Comparison of ENCODE assay signal across 10 mouse cellular contexts in the genomic region with DNA sequence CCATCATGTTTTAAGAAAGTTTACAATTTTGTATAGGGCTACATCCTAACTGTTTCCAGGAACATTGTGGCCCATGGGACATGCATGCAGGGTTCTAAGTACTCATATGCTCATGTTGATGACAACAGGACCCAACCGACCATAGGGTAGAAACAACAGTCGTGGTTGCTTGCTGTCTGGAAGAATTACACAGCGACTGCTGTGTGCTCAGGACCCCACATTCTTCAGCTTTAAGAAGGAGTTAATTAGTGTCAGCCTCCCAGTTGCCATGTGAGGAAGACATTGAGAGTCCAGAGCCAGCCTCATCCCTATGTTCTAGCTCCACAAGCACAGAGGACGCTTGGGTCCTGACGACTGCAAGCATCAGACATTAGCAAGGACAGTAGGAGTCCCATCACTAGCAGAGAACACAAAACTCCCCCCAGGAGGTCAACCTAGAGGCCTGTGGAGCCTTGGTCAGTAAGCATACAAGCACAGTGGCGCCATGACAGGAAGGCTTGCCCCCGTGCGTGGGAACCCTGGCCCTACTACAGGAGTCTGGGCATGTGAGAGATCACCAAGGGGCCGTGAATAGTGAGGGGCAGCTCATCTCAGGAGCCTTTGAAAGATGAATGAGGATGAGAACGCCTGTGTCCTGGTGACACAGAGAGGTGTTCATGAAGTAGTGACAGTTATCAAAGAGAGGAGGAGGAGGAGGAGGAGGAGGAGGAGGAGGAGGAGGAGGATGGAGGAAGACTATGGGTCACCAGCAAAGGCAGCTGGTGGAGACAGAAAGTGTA. TPM values are rescaled to one million over a fixed set of nuclear protein-coding genes. Genes with fewer than 3 reads are reported as not detected.
A peak's percentile ranks its signal among the peaks of the same experiment; 100 is the strongest.
DNase-seq lines count a peak whose midpoint lies in the region; ATAC-seq and TF ChIP-seq lines count a peak whose summit lies in the region.
"Not testable (repeated sequence)": the region's sequence is repeated elsewhere in the genome, so short reads cannot be mapped to it uniquely, and the experiment has no call there.
"Had no signal": no experiment of that assay in that cellular context is flagged by ENCODE, and none has a peak within 500 bp of the region (broad histone marks: within the 10 kb centered on the region; RNA-seq: fewer than 3 reads in every experiment).

No protein-coding gene starts in this region.

- DNase-seq in cerebellum, adult 18-20 months: peak; percentile 33 to 46
- not testable (repeated sequence) for DNase-seq in embryonic facial prominence, embryonic 14.5 days (ENCODE audit: low spot score); hindbrain, embryonic 14.5 days (ENCODE audit: low spot score); kidney, postnatal 0 days (ENCODE audit: low spot score); stomach, postnatal 0 days (ENCODE audit: low spot score)
- peak; percentile 93 for DNase-seq in heart, adult 11 months

- H3K9ac ChIP-seq in embryonic facial prominence, embryonic 14.5 days (ENCODE audit: low read depth, low read length): peak overlapping the region; percentile 62
- peak overlapping the region; percentile 57 for H3K9ac ChIP-seq in hindbrain, embryonic 14.5 days
- H3K9ac ChIP-seq in kidney, postnatal 0 days (ENCODE audit: low read depth, low read length); liver, embryonic 15.5 days; stomach, postnatal 0 days (ENCODE audit: low read length): not testable (repeated sequence)
- peak overlapping the region; percentile 70; the same call in 1 of the 2 replicates for H3K9ac ChIP-seq in midbrain, embryonic 15.5 days

- 63% methylated on average over 10 of the region's 10 CpGs for WGBS in embryonic facial prominence, embryonic 14.5 days
- WGBS in hindbrain, embryonic 14.5 days: 72% methylated on average over 9 of the region's 10 CpGs
- 74% methylated on average over 10 of the region's 10 CpGs for WGBS in kidney, postnatal 0 days
- 79% methylated on average over 10 of the region's 10 CpGs for WGBS in liver, embryonic 15.5 days (ENCODE audit: insufficient replicate concordance)
- 77% methylated on average over 9 of the region's 10 CpGs for WGBS in midbrain, embryonic 15.5 days
- WGBS in stomach, postnatal 0 days: 87% methylated on average over 9 of the region's 10 CpGs

- not testable (repeated sequence) for H3K36me3 ChIP-seq in embryonic facial prominence, embryonic 14.5 days (ENCODE audit: control insufficient read depth, insufficient read depth, low read length); hindbrain, embryonic 14.5 days (replicated peaks; ENCODE audit: control insufficient read depth, insufficient read depth); kidney, postnatal 0 days (ENCODE audit: insufficient read depth, low read length); liver, embryonic 15.5 days (replicated peaks); midbrain, embryonic 15.5 days (replicated peaks); stomach, postnatal 0 days (ENCODE audit: control insufficient read depth, insufficient read depth, low read length)

- H3K27ac ChIP-seq in embryonic facial prominence, embryonic 14.5 days (replicated peaks; ENCODE audit: low read depth, low read length): peak overlapping the region; percentile 71
- H3K27ac ChIP-seq in hindbrain, embryonic 14.5 days: peak overlapping the region; percentile 83
- H3K27ac ChIP-seq in kidney, postnatal 0 days; liver, embryonic 15.5 days (replicated peaks); stomach, postnatal 0 days (replicated peaks): not testable (repeated sequence)
- peak overlapping the region; percentile 93 for H3K27ac ChIP-seq in midbrain, embryonic 15.5 days

- H3K4me2 ChIP-seq in embryonic facial prominence, embryonic 14.5 days (ENCODE audit: low read depth, low read length): peak overlapping the region; percentile 58
- H3K4me2 ChIP-seq in hindbrain, embryonic 14.5 days (replicated peaks): peak overlapping the region; percentile 52
- H3K4me2 ChIP-seq in kidney, postnatal 0 days (ENCODE audit: low read length): peak overlapping the region; percentile 65
- peak overlapping the region; percentile 82 for H3K4me2 ChIP-seq in liver, embryonic 15.5 days
- peak overlapping the region; percentile 59 for H3K4me2 ChIP-seq in midbrain, embryonic 15.5 days
- H3K4me2 ChIP-seq in stomach, postnatal 0 days (replicated peaks; ENCODE audit: low read depth): peak overlapping the region; percentile 72; the same call in 1 of the 2 replicates

- H3K4me3 ChIP-seq in embryonic facial prominence, embryonic 14.5 days (ENCODE audit: low read depth, low read length): peak overlapping the region; percentile 47
- peak overlapping the region; percentile 40 for H3K4me3 ChIP-seq in hindbrain, embryonic 14.5 days (replicated peaks; ENCODE audit: low read length)
- peak overlapping the region; percentile 42; the same call in 1 of the 2 replicates for H3K4me3 ChIP-seq in kidney, postnatal 0 days (replicated peaks; ENCODE audit: low read depth, low read length)
- peak overlapping the region; percentile 65 for H3K4me3 ChIP-seq in liver, embryonic 15.5 days (replicated peaks)
- H3K4me3 ChIP-seq in midbrain, embryonic 15.5 days: peak overlapping the region; percentile 51
- not testable (repeated sequence) for H3K4me3 ChIP-seq in stomach, postnatal 0 days (ENCODE audit: low read depth, low read length)

- not testable (repeated sequence) for TF ChIP-seq CTCF in kidney, postnatal 0 days (IDR thresholded peaks at IDR 0.05; ENCODE audit: low read depth); stomach, postnatal 0 days (IDR thresholded peaks at IDR 0.05; ENCODE audit: low read depth)

- not testable (repeated sequence) for H3K27me3 ChIP-seq in embryonic facial prominence, embryonic 14.5 days (replicated peaks; ENCODE audit: control insufficient read depth, insufficient read depth, low read length); hindbrain, embryonic 14.5 days (ENCODE audit: control insufficient read depth, insufficient read depth, low read length); kidney, postnatal 0 days (ENCODE audit: insufficient read depth, low read length); liver, embryonic 15.5 days; midbrain, embryonic 15.5 days (replicated peaks); stomach, postnatal 0 days (ENCODE audit: control insufficient read depth, insufficient read depth, low read length)

- ATAC-seq in embryonic facial prominence, embryonic 14.5 days (ENCODE audit: low read depth); hindbrain, embryonic 14.5 days (ENCODE audit: low FRiP score); kidney, postnatal 0 days (replicated peaks; ENCODE audit: low FRiP score, low read depth); liver, embryonic 15.5 days (ENCODE audit: insufficient read depth); midbrain, embryonic 15.5 days (replicated peaks); stomach, postnatal 0 days (ENCODE audit: low FRiP score, low TSS enrichment): not testable (repeated sequence)

- H3K9me3 ChIP-seq in embryonic facial prominence, embryonic 14.5 days (ENCODE audit: control insufficient read depth, low read length); hindbrain, embryonic 14.5 days (ENCODE audit: control insufficient read depth, low read length); kidney, postnatal 0 days (replicated peaks; ENCODE audit: low read length); liver, embryonic 15.5 days (replicated peaks); midbrain, embryonic 15.5 days; stomach, postnatal 0 days (ENCODE audit: control insufficient read depth, low read length): not testable (repeated sequence)

- H3K4me1 ChIP-seq in embryonic facial prominence, embryonic 14.5 days (ENCODE audit: control insufficient read depth, insufficient read depth, low read length); hindbrain, embryonic 14.5 days (replicated peaks; ENCODE audit: control insufficient read depth, insufficient read depth, low read length); kidney, postnatal 0 days (replicated peaks; ENCODE audit: insufficient read depth, low read length); stomach, postnatal 0 days (replicated peaks; ENCODE audit: control insufficient read depth, insufficient read depth): not testable (repeated sequence)
- H3K4me1 ChIP-seq in liver, embryonic 15.5 days (replicated peaks): peaks cover 25% of the 10 kb centered on the region
- peaks cover 10% of the 10 kb centered on the region for H3K4me1 ChIP-seq in midbrain, embryonic 15.5 days

- TF ChIP-seq EP300 in stomach, postnatal 0 days (optimal IDR thresholded peaks at IDR 0.05): not testable (repeated sequence)

RNA-seq across cellular contexts. Expression of a gene that starts 25.9 kb away (rescaled TPM):
- 0.14 TPM in 1 of 2 replicates, not detected in the other for polyA plus RNA-seq in embryonic facial prominence, embryonic 14.5 days (2014; fragmentation: Nextera tagmentation; extraction: Ambion mirVana)
- 0.23 TPM in 1 of 2 replicates, not detected in the other for polyA plus RNA-seq in hindbrain, embryonic 14.5 days (2014; fragmentation: Nextera tagmentation; extraction: Ambion mirVana)
- polyA plus RNA-seq in kidney, postnatal 0 days (2015; fragmentation: Nextera tagmentation; extraction: Ambion mirVana): 0.16 and 0.17 TPM in 2 replicates
- polyA plus RNA-seq in liver, embryonic 15.5 days (2015; fragmentation: Nextera tagmentation; extraction: Ambion mirVana): 0.25 and 0.37 TPM in 2 replicates
- polyA plus RNA-seq in midbrain, embryonic 15.5 days (2015; fragmentation: Nextera tagmentation; extraction: Ambion mirVana): 0.12 and 0.13 TPM in 2 replicates
- polyA plus RNA-seq in stomach, postnatal 0 days (2015; fragmentation: Nextera tagmentation; extraction: Ambion mirVana): 0.07 and 0.18 TPM in 2 replicates
- polyA plus RNA-seq: G1E had no signal

RNA-seq across cellular contexts. Expression of a gene that starts 40.2 kb away (rescaled TPM):
- not detected in 2 replicates for polyA plus RNA-seq in embryonic facial prominence, embryonic 14.5 days (2014; fragmentation: Nextera tagmentation; extraction: Ambion mirVana)
- polyA plus RNA-seq in hindbrain, embryonic 14.5 days (2014; fragmentation: Nextera tagmentation; extraction: Ambion mirVana): 0.51 and 0.78 TPM in 2 replicates
- not detected in 2 replicates for polyA plus RNA-seq in kidney, postnatal 0 days (2015; fragmentation: Nextera tagmentation; extraction: Ambion mirVana)
- not detected in 2 replicates for polyA plus RNA-seq in liver, embryonic 15.5 days (2015; fragmentation: Nextera tagmentation; extraction: Ambion mirVana)
- polyA plus RNA-seq in midbrain, embryonic 15.5 days (2015; fragmentation: Nextera tagmentation; extraction: Ambion mirVana): 0.82 and 0.94 TPM in 2 replicates
- not detected in 2 replicates for polyA plus RNA-seq in stomach, postnatal 0 days (2015; fragmentation: Nextera tagmentation; extraction: Ambion mirVana)
- polyA plus RNA-seq: activated CD4-positive, CD25-positive, alpha-beta regulatory T cell, adult 4 months; G1E had no signal
